Mouse (Mus musculus) heart, embryonic 16.5 days (tissue): ENCODE data around the gene Pld2. TPM values are rescaled to one million over a fixed set of nuclear protein-coding genes. Genes with fewer than 3 reads are reported as not detected.

Experiments
- ATAC-seq: fragments of 200-750 bp; cut with Nextera tagmentation; replicated peaks from 2 replicates; pipeline ENCODE4 v1.8.0; 2017; ENCODE audit warnings: moderate number of reproducible peaks; ENCODE audit not compliant: insufficient read depth, low FRiP score; ENCODE audit errors: extremely low read depth
- H3K27ac ChIP-seq: fragments of 300-500 bp; sonication (generic); 2 replicates; pipeline ENCODE4 v1.5.1; 2014; ENCODE audit warnings: mild to moderate bottlenecking, low read length, control low read depth, moderate library complexity
- H3K27me3 ChIP-seq: fragments of 300-500 bp; sonication (generic); 2 replicates; pipeline ENCODE4 v1.6.1; 2014; ENCODE audit warnings: low read length, mixed read lengths; ENCODE audit not compliant: control insufficient read depth, insufficient read depth
- H3K36me3 ChIP-seq: fragments of 300-500 bp; sonication (generic); 2 replicates; pipeline ENCODE4 v1.6.1; 2014; ENCODE audit not compliant: control insufficient read depth, insufficient read depth
- H3K4me1 ChIP-seq: fragments of 300-500 bp; sonication (generic); 2 replicates; pipeline ENCODE4 v1.6.1; 2014; ENCODE audit warnings: low read length, mixed read lengths; ENCODE audit not compliant: control insufficient read depth, insufficient read depth
- H3K4me2 ChIP-seq: fragments of 300-500 bp; sonication (generic); 2 replicates; pipeline ENCODE4 v1.6.1; 2014; ENCODE audit warnings: low read depth, mild to moderate bottlenecking, control low read depth, low read length
- H3K4me3 ChIP-seq: fragments of 300-500 bp; sonication (generic); 2 replicates; pipeline ENCODE4 v1.5.1; 2014; ENCODE audit warnings: mild to moderate bottlenecking, control low read depth, low read length
- H3K9ac ChIP-seq: fragments of 300-500 bp; sonication (generic); 2 replicates; pipeline ENCODE4 v1.6.1; 2014; ENCODE audit warnings: low read length, control low read depth
- H3K9me3 ChIP-seq: fragments of 300-500 bp; sonication (generic); replicated peaks from 2 replicates; pipeline ENCODE4 v1.6.1; 2016; ENCODE audit warnings: low read length; ENCODE audit not compliant: control insufficient read depth
- WGBS: fragments of 180-500 bp; shearing (Covaris S2); extraction: QIAGEN DNeasy Blood & Tissue Kit; methylation state at CpG from one replicate; pipeline ENCODE4 v1.1.7; 2014; 5-methylcytosine and 5-hydroxymethylcytosine counted together
- polyA plus RNA-seq: library from polyadenylated mRNA; unstranded; fragments of >200 nt; fragmentation: Nextera tagmentation; extraction: Ambion mirVana; gene quantifications from 2 replicates; pipeline ENCODE4 v1.2.1, GENCODE M21; 2015

Gene Pld2
- polyA plus RNA-seq, 1 experiment from 2014 or later = 9.1 TPM

- Histone ChIP-seq H3K4me3 (peak overlapping the region; percentile 72), H3K36me3 (peaks cover under 1% of the 10 kb centered on the region; the same call in 1 of the 2 replicates), H3K4me1 (peaks cover 10% of the 10 kb centered on the region), H3K4me2 (peak overlapping the region; percentile 71), H3K9ac (peak overlapping the region; percentile 84), H3K27me3 (no peaks in the 10 kb centered on the region), H3K9me3 (no peaks in the 10 kb centered on the region), H3K27ac (no peak overlapping the region)
- no peak for ATAC-seq
- WGBS = 82% methylated on average over 7 of the region's 7 CpGs
These were observed 1.1 kb downstream of the Pld2 start for GRCm38 (mm10) chr11:70540928-70541327.

DNA sequence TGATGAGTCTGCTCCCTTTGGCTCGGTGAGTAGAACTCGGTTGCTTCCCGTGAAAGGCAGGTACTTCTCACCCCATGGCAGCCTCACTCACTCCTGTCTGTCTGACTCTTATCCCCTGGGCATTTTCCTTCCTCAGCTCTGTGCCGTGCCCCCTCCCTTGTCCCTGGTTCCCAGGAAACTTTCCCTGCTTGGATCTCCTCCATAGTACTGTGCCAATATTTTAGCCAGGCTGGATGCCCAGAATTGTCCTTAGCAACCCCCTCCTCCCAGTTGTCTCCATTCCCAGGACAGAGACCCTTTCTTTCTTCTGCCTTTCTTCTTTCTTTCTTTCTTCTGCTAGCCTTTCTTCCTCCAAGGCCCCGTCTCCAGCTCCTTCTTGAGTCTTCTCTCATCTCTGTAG is 1.6 kb downstream of the Pld2 start:
- Histone ChIP-seq H3K4me3 (no peak overlapping the region), H3K36me3 (peaks cover 5% of the 10 kb centered on the region; the same call in 1 of the 2 replicates), H3K4me1 (peaks cover 10% of the 10 kb centered on the region), H3K9ac (no peak overlapping the region), H3K4me2 (peak overlapping the region; percentile 71; the same call in 1 of the 2 replicates), H3K27ac (no peak overlapping the region), H3K27me3 (no peaks in the 10 kb centered on the region), H3K9me3 (no peaks in the 10 kb centered on the region)
- ATAC-seq = no peak
- 72% methylated on average over 5 of the region's 5 CpGs for WGBS

DNA sequence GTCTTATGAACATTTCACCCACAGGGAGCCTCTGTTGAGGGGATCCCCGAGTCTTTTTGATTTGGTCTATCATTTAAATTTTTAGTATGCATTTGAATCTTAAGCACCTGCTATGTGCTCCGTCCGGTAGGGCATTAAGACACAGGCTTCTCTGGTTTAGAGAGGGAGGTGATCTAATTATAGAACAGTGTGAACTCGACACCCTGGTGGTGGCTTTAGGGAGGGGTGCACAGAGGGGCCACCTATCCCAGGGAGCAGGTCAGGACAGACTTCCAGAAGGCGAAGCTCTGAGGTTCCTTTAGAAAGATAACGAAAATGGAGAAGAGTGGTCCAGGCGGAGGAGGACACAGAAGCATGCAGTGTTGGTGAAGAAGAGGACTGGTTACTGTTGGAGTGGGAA is 4.6 kb downstream of the Pld2 start:
- H3K9me3 ChIP-seq = no peaks in the 10 kb centered on the region
- no peak for ATAC-seq

DNA sequence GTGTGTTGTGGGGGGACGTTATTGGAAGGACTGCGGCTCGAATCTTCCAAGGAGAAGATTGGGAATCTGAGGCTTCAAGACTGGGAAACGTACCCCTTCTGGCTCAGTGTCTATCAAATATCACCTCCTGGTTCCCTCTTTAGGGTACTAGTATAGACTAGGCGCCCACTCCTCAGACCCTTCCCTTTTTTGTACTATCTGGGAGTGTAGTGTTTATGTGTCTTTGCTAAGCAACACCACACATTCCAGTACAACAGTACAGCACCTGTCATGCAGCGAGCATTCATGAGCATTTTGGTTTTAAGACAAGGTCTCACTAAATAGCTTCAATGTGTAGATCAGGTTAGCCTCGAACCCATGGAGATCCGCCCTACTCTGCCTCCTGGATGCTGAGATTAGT is 11.7 kb downstream of the Pld2 start:
- Histone ChIP-seq H3K9me3 (no peaks in the 10 kb centered on the region), H3K9ac (no peak overlapping the region), H3K27me3 (no peaks in the 10 kb centered on the region), H3K4me1 (no peaks in the 10 kb centered on the region), H3K27ac (no peak overlapping the region), H3K4me2 (no peak overlapping the region), H3K4me3 (no peak overlapping the region), H3K36me3 (peaks cover 7% of the 10 kb centered on the region; the same call in 1 of the 2 replicates)
- no peak for ATAC-seq
- WGBS = 86% methylated on average over 8 of the region's 8 CpGs

More for the DNA sequence above, 4.6 kb downstream of the Pld2 start:
- Histone ChIP-seq H3K27me3 (no peaks in the 10 kb centered on the region), H3K4me2 (peak overlapping the region; percentile 43), H3K4me3 (no peak overlapping the region), H3K27ac (0 out of 2 replicates have a peak overlapping the region, but pooled peaks have one; percentile 14), H3K4me1 (peaks cover 10% of the 10 kb centered on the region), H3K36me3 (peaks cover 5% of the 10 kb centered on the region; the same call in 1 of the 2 replicates), H3K9ac (no peak overlapping the region)
- 33% methylated on average over 7 of the region's 7 CpGs for WGBS

DNA sequence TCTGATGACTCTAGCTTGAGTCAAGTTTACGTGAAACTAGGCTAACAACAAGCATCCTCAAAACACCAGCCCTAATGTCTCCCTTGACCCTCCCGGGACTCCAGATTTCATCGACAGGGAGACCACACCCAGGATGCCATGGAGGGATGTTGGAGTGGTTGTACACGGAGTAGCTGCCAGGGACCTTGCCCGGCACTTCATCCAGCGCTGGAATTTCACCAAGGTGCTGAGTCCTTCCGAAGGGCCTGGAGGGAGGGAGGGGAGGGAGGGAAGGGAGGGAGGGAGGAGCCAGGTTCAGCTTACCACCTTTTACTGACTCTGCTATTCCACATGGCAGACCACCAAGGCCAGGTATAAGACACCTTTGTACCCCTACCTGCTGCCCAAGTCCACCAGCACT is 14.1 kb downstream of the Pld2 start:
- Histone ChIP-seq H3K9ac (no peak overlapping the region), H3K36me3 (peaks cover 14% of the 10 kb centered on the region; the same call in 1 of the 2 replicates), H3K27ac (no peak overlapping the region), H3K4me3 (no peak overlapping the region), H3K4me1 (no peaks in the 10 kb centered on the region), H3K9me3 (no peaks in the 10 kb centered on the region), H3K4me2 (no peak overlapping the region), H3K27me3 (no peaks in the 10 kb centered on the region)
- no peak for ATAC-seq
- WGBS = 46% methylated on average over 6 of the region's 7 CpGs

DNA sequence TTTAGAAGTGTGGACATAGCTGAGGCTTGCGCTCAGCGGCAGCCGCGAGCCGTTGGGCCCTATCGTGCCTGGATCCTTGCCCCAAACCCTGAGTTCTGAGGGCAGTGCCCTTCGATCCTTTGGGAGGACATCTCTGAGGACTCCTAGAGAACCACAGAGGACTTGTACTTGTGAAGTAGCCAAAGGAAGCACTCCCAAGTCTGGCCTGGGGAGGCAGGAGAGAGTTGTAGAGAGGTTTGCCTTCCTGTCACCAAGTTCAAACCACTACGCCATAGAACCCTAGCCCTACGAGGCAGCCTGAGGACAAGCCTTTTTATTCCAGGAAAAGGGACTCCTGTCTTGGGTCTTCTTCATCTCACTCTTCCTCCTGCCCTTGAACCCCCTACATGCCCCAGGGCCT is 17.7 kb downstream of the Pld2 start:
- H3K9me3 ChIP-seq = no peaks in the 10 kb centered on the region
- no peak overlapping the region for H3K4me3 ChIP-seq
- H3K27me3 ChIP-seq = no peaks in the 10 kb centered on the region
- WGBS = 88% methylated on average over 9 of the region's 9 CpGs
- H3K27ac ChIP-seq = no peak overlapping the region
- H3K4me1 ChIP-seq = peaks cover 5% of the 10 kb centered on the region
- no peak overlapping the region for H3K9ac ChIP-seq
- no peak overlapping the region for H3K4me2 ChIP-seq
- no peak for ATAC-seq
- H3K36me3 ChIP-seq = peaks cover 14% of the 10 kb centered on the region; the same call in 1 of the 2 replicates

- H3K36me3 ChIP-seq = 0 out of 2 replicates have a peak, but pooled peaks cover 5% of the 10 kb centered on the region
- no peaks in the 10 kb centered on the region for H3K9me3 ChIP-seq
- no peaks in the 10 kb centered on the region for H3K27me3 ChIP-seq
- H3K4me2 ChIP-seq = peak overlapping the region; percentile 94
- H3K4me1 ChIP-seq = peaks cover 28% of the 10 kb centered on the region
- H3K4me3 ChIP-seq = peak overlapping the region; percentile 94
- 3% methylated on average over 2 of the region's 2 CpGs for WGBS
- no peak for ATAC-seq
- peak overlapping the region; percentile 75 for H3K27ac ChIP-seq
- peak overlapping the region; percentile 96 for H3K9ac ChIP-seq
These were observed 22.0 kb downstream of the Pld2 start for GRCm38 (mm10) chr11:70561937-70562286.

GRCm38 (mm10) chr11:70562287-70562994 is 22.6 kb downstream of the Pld2 start, which contains the start of gene Mink1:
Mink1 (plus strand) TSS chr11:70562881.
- H3K4me2 ChIP-seq = peak within 1 kb of the TSS; percentile 94
- ATAC-seq = peak; percentile 89
- 0 out of 2 replicates have a peak, but pooled peaks cover 4% of the 10 kb centered on the region for H3K36me3 ChIP-seq
- peak within 1 kb of the TSS; percentile 96 for H3K9ac ChIP-seq
- peaks cover 29% of the 10 kb centered on the region for H3K4me1 ChIP-seq
- peak within 1 kb of the TSS; percentile 94 for H3K4me3 ChIP-seq
- no peaks in the 10 kb centered on the region for H3K27me3 ChIP-seq
- H3K27ac ChIP-seq = peak within 1 kb of the TSS; percentile 88
- no peaks in the 10 kb centered on the region for H3K9me3 ChIP-seq
- under 1% methylated on average over 45 of the region's 57 CpGs for WGBS

GRCm38 (mm10) chr11:70562995-70563469 is 23.2 kb downstream of the Pld2 start:
- Histone ChIP-seq H3K4me3 (peak overlapping the region; percentile 94), H3K27me3 (no peaks in the 10 kb centered on the region), H3K9ac (peak overlapping the region; percentile 96), H3K27ac (peak overlapping the region; percentile 88), H3K36me3 (0 out of 2 replicates have a peak, but pooled peaks cover 2% of the 10 kb centered on the region), H3K9me3 (no peaks in the 10 kb centered on the region), H3K4me2 (peak overlapping the region; percentile 94), H3K4me1 (peaks cover 29% of the 10 kb centered on the region)
- peak; percentile 8 for ATAC-seq
- 0% methylated on average over 21 of the region's 31 CpGs for WGBS
